Mouse (Mus musculus) stomach, postnatal 0 days (tissue): ENCODE data around the gene Mettl15. TPM values are rescaled to one million over a fixed set of nuclear protein-coding genes. Genes with fewer than 3 reads are reported as not detected.

Experiments
- ATAC-seq: fragments of 200-750 bp; cut with Nextera tagmentation; 2 replicates; pipeline ENCODE4 v1.8.0; 2017; ENCODE audit not compliant: low FRiP score, low TSS enrichment
- DNase-seq: peaks from one replicate; pipeline ENCODE4 v3.0.0-alpha.2; 2016; ENCODE audit warnings: low spot score
- H3K27ac ChIP-seq: fragments of 300-500 bp; sonication (generic); replicated peaks from 2 replicates; pipeline ENCODE4 v1.5.1; 2014; ENCODE audit warnings: mild to moderate bottlenecking, control low read depth
- H3K27me3 ChIP-seq: fragments of 300-500 bp; sonication (generic); 2 replicates; pipeline ENCODE4 v1.6.1; 2014; ENCODE audit warnings: low read length; ENCODE audit not compliant: control insufficient read depth, insufficient read depth
- H3K36me3 ChIP-seq: fragments of 300-500 bp; sonication (generic); 2 replicates; pipeline ENCODE4 v1.6.1; 2014; ENCODE audit warnings: low read length, mixed read lengths; ENCODE audit not compliant: control insufficient read depth, insufficient read depth
- H3K4me1 ChIP-seq: fragments of 300-500 bp; sonication (generic); replicated peaks from 2 replicates; pipeline ENCODE4 v1.6.1; 2014; ENCODE audit warnings: antibody characterized with exemption; ENCODE audit not compliant: control insufficient read depth, insufficient read depth
- H3K4me2 ChIP-seq: fragments of 300-500 bp; sonication (generic); replicated peaks from 2 replicates; pipeline ENCODE4 v1.6.1; 2014; ENCODE audit warnings: low read depth, mild to moderate bottlenecking, control low read depth, moderate library complexity
- H3K4me3 ChIP-seq: fragments of 300-500 bp; sonication (generic); 2 replicates; pipeline ENCODE4 v1.5.1; 2014; ENCODE audit warnings: low read depth, low read length, control low read depth
- H3K9ac ChIP-seq: fragments of 300-500 bp; sonication (generic); 2 replicates; pipeline ENCODE4 v1.6.1; 2014; ENCODE audit warnings: mild to moderate bottlenecking, low read length, control low read depth, mixed read lengths
- H3K9me3 ChIP-seq: fragments of 300-500 bp; sonication (generic); 2 replicates; pipeline ENCODE4 v1.6.1; 2016; ENCODE audit warnings: low read length; ENCODE audit not compliant: control insufficient read depth
- CTCF ChIP-seq: IDR thresholded peaks from 2 replicates; pipeline ENCODE4 v1.5.1; 2016; ENCODE audit warnings: antibody characterized with exemption, low read depth, mild to moderate bottlenecking, moderate library complexity
- EP300 ChIP-seq: optimal IDR thresholded peaks from 2 replicates; pipeline ENCODE3; 2016; ENCODE audit warnings: antibody characterized with exemption
- WGBS: fragments of 180-500 bp; shearing (Covaris S2); extraction: QIAGEN DNeasy Blood & Tissue Kit; methylation state at CpG from one replicate; pipeline ENCODE4 v1.1.7; 2014; 5-methylcytosine and 5-hydroxymethylcytosine counted together
- polyA plus RNA-seq: library from polyadenylated mRNA; unstranded; fragments of >200 nt; fragmentation: Nextera tagmentation; extraction: Ambion mirVana; gene quantifications from 2 replicates; pipeline ENCODE4 v1.2.1, GENCODE M21; 2015

Gene Mettl15
- polyA plus RNA-seq, 1 experiment from 2014 or later: 6.4 TPM

GRCm38 (mm10) chr2:109289327-109289726 lies 8.8 kb upstream of the Mettl15 start:
- Histone ChIP-seq H3K27ac (no peak overlapping the region), H3K4me3 (no peak overlapping the region), H3K27me3 (no peaks in the 10 kb centered on the region), H3K9me3 (no peaks in the 10 kb centered on the region), H3K4me1 (no peaks in the 10 kb centered on the region), H3K36me3 (peaks cover 6% of the 10 kb centered on the region; the same call in 1 of the 2 replicates), H3K4me2 (no peak overlapping the region), H3K9ac (no peak overlapping the region)
- ATAC-seq (no peak), DNase-seq (no peak)
- WGBS: 94% methylated on average over 6 of the region's 6 CpGs
- TF ChIP-seq EP300: no peak
- TF ChIP-seq CTCF: no peak

GRCm38 (mm10) chr2:109284121-109284520 lies 3.6 kb upstream of the Mettl15 start:
- no peak for ATAC-seq
- TF ChIP-seq CTCF (no peak), EP300 (no peak)
- Histone ChIP-seq H3K4me3 (no peak overlapping the region), H3K4me1 (no peaks in the 10 kb centered on the region), H3K27me3 (no peaks in the 10 kb centered on the region), H3K9me3 (no peaks in the 10 kb centered on the region), H3K4me2 (no peak overlapping the region), H3K36me3 (no peaks in the 10 kb centered on the region), H3K27ac (no peak overlapping the region), H3K9ac (no peak overlapping the region)
- WGBS: 89% methylated on average over 3 of the region's 3 CpGs
- no peak for DNase-seq

- 0% methylated on average over 1 of the region's 1 CpGs for WGBS
- TF ChIP-seq EP300: no peak
- TF ChIP-seq CTCF: no peak
- Histone ChIP-seq H3K4me1 (no peaks in the 10 kb centered on the region), H3K36me3 (no peaks in the 10 kb centered on the region), H3K4me3 (peak overlapping the region; percentile 79), H3K27me3 (no peaks in the 10 kb centered on the region), H3K9me3 (no peaks in the 10 kb centered on the region), H3K9ac (peak overlapping the region; percentile 69), H3K4me2 (peak overlapping the region; percentile 66), H3K27ac (no peak overlapping the region; the same call in 1 of the 2 replicates)
- DNase-seq (no peak), ATAC-seq (no peak)
These were observed 768 bp upstream of the Mettl15 start for GRCm38 (mm10) chr2:109281341-109281690.

GRCm38 (mm10) chr2:109280272-109280599 lies 312 bp downstream of the Mettl15 start:
- Histone ChIP-seq H3K4me3 (peak overlapping the region; percentile 79), H3K4me1 (no peaks in the 10 kb centered on the region), H3K4me2 (peak overlapping the region; percentile 66), H3K27ac (no peak overlapping the region), H3K27me3 (no peaks in the 10 kb centered on the region), H3K9me3 (no peaks in the 10 kb centered on the region), H3K9ac (peak overlapping the region; percentile 66), H3K36me3 (no peaks in the 10 kb centered on the region)
- ATAC-seq: no peak
- WGBS: 4% methylated on average over 4 of the region's 4 CpGs
- no peak for DNase-seq
- TF ChIP-seq EP300 (no peak), CTCF (no peak)

GRCm38 (mm10) chr2:109278036-109278435 lies 2.5 kb downstream of the Mettl15 start:
- no peaks in the 10 kb centered on the region for H3K9me3 ChIP-seq
- DNase-seq (peak; percentile 58), ATAC-seq (no peak)
- H3K36me3 ChIP-seq: no peaks in the 10 kb centered on the region
- no peak for TF ChIP-seq CTCF
- TF ChIP-seq EP300: no peak
- H3K4me3 ChIP-seq: peak overlapping the region; percentile 65
- H3K9ac ChIP-seq: peak overlapping the region; percentile 74
- H3K27me3 ChIP-seq: no peaks in the 10 kb centered on the region
- H3K4me2 ChIP-seq: peak overlapping the region; percentile 84
- WGBS: 0% methylated on average over 16 of the region's 16 CpGs
- no peaks in the 10 kb centered on the region for H3K4me1 ChIP-seq
- 0 out of 2 replicates have a peak overlapping the region, but pooled peaks have one; percentile 24 for H3K27ac ChIP-seq

GRCm38 (mm10) chr2:109277593-109277992 lies 3.0 kb downstream of the Mettl15 start:
- DNase-seq (no peak), ATAC-seq (no peak)
- Histone ChIP-seq H3K9ac (peak overlapping the region; percentile 74), H3K4me3 (peak overlapping the region; percentile 65), H3K4me2 (peak overlapping the region; percentile 84), H3K36me3 (no peaks in the 10 kb centered on the region), H3K9me3 (no peaks in the 10 kb centered on the region), H3K27me3 (no peaks in the 10 kb centered on the region), H3K27ac (0 out of 2 replicates have a peak overlapping the region, but pooled peaks have one; percentile 24), H3K4me1 (no peaks in the 10 kb centered on the region)
- 6% methylated on average over 7 of the region's 7 CpGs for WGBS
- no peak for TF ChIP-seq CTCF
- TF ChIP-seq EP300: no peak
